Mouse (Mus musculus) small intestine, adult 2 months (tissue): ENCODE measurements around the gene Rpap3.

Experiments
- CTCF ChIP-seq: fragments of 200-500 bp; IDR thresholded peaks from 2 replicates; pipeline ENCODE4 v1.5.1; 2012; ENCODE audit warnings: low read depth, mild to moderate bottlenecking, control low read depth, inconsistent platforms, low read length, moderate library complexity, mixed read lengths; ENCODE audit not compliant: insufficient replicate concordance, insufficient read length; ENCODE audit errors: extremely low read depth
- POLR2A ChIP-seq: fragments of 200-500 bp; IDR thresholded peaks from 2 replicates; pipeline ENCODE4 v1.6.1; 2012; ENCODE audit warnings: low read depth, mild to moderate bottlenecking, control low read depth, inconsistent platforms, low read length, moderate library complexity

DNA sequence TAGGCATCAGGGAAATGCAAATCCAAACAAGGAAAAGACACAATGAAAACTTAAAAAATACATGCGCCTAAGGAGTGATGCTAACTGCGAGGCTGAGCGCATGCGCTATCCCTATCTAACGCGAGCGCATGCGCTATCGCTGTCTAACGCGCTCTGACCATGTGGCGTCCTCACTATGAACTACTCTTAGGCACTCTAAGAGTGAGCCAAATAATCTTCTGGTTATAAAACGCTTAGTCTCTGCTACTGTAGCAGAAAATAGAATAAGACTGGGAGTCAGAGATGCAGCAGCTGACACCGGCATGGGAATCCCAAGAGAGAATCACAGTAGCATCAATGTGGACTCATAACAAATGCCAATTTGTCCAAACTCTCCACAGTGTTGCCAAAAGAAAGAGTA lies 48.2 kb downstream of the Rpap3 start:
- no peak for TF ChIP-seq CTCF
- TF ChIP-seq POLR2A: no peak
